Mouse (Mus musculus) brain, embryonic 14.5 days (tissue): ENCODE results near the gene Hgd.

Experiments
- CTCF ChIP-seq: fragments of 200-500 bp; IDR thresholded peaks from 2 replicates; pipeline ENCODE4 v1.5.1; 2012; ENCODE audit warnings: inconsistent platforms, mild to moderate bottlenecking, moderate library complexity, borderline replicate concordance; ENCODE audit not compliant: insufficient read depth, insufficient read length; ENCODE audit errors: extremely low read depth
- POLR2A ChIP-seq: fragments of 200-500 bp; IDR thresholded peaks from 2 replicates; pipeline ENCODE4 v1.6.1; 2012; ENCODE audit warnings: mild to moderate bottlenecking, inconsistent platforms, borderline replicate concordance; ENCODE audit not compliant: poor library complexity, insufficient read depth, insufficient read length, severe bottlenecking; ENCODE audit errors: extremely low read depth

GRCm38 (mm10) chr16:37532046-37532445 lies 47.9 kb upstream of the Hgd start:
- TF ChIP-seq CTCF (no peak), POLR2A (no peak)
